Mouse (Mus musculus): ENCODE results near the gene Olfr459.

- TF ChIP-seq CTCF (IDR thresholded peaks at IDR 0.05; ENCODE audit: insufficient read depth, low read length) (no peak), POLR2A (IDR thresholded peaks at IDR 0.05; ENCODE audit: borderline replicate concordance, extremely low read depth, low read depth, low read length) (no peak)
Measured at GRCm38 (mm10) chr6:41757199-41757598, 17.8 kb downstream of the Olfr459 start.
